Mouse (Mus musculus): ENCODE results near the gene Stk26. TPM values are rescaled to one million over a fixed set of nuclear protein-coding genes. Genes with fewer than 3 reads are reported as not detected.

The Stk26 gene
- total RNA-seq (2021) = 2.2 and 2.3 TPM in 2 replicates
- long read RNA-seq, partial matches to known transcripts = 0 of 1 reads
- long read RNA-seq, other reads (novel, unspliced or antisense) = 0 of 1 reads

GRCm38 (mm10) chrX:50840847-50841560, at the start of gene Stk26:
Stk26 (plus strand) TSS chrX:50841047.
- peak; percentile 67 for DNase-seq

GRCm38 (mm10) chrX:50793005-50793680, 47.7 kb upstream of the Stk26 start:
- DNase-seq = no peak

GRCm38 (mm10) chrX:50797798-50798197, 43.0 kb upstream of the Stk26 start:
- DNase-seq = no peak

- no peak for DNase-seq
Observed at GRCm38 (mm10) chrX:50798571-50798970, 42.3 kb upstream of the Stk26 start.

GRCm38 (mm10) chrX:50799656-50800188, 41.1 kb upstream of the Stk26 start:
- DNase-seq = no peak

GRCm38 (mm10) chrX:50805654-50806053, 35.2 kb upstream of the Stk26 start:
- no peak for DNase-seq

GRCm38 (mm10) chrX:50823856-50824255, 17.0 kb upstream of the Stk26 start:
- peak; percentile 1 for DNase-seq

GRCm38 (mm10) chrX:50835592-50835991, 5.3 kb upstream of the Stk26 start:
- DNase-seq = no peak

GRCm38 (mm10) chrX:50836029-50836691, 4.7 kb upstream of the Stk26 start:
- DNase-seq = no peak

GRCm38 (mm10) chrX:50841587-50841986, 740 bp downstream of the Stk26 start:
- peak; percentile 10 for DNase-seq

GRCm38 (mm10) chrX:50842046-50842445, 1.2 kb downstream of the Stk26 start:
- no peak for DNase-seq

GRCm38 (mm10) chrX:50850428-50851184, 9.8 kb downstream of the Stk26 start:
- DNase-seq = no peak

GRCm38 (mm10) chrX:50863771-50864170, 22.9 kb downstream of the Stk26 start:
- no peak for DNase-seq

- DNase-seq = no peak
Observed at GRCm38 (mm10) chrX:50864734-50865133, 23.9 kb downstream of the Stk26 start.

GRCm38 (mm10) chrX:50874246-50875002, 33.6 kb downstream of the Stk26 start:
- no peak for DNase-seq

GRCm38 (mm10) chrX:50887999-50888398, 47.2 kb downstream of the Stk26 start:
- no peak for DNase-seq

GRCm38 (mm10) chrX:50903497-50903896, 62.6 kb downstream of the Stk26 start:
- DNase-seq = no peak

- DNase-seq = no peak
Observed at GRCm38 (mm10) chrX:50909915-50910314, 69.1 kb downstream of the Stk26 start.

GRCm38 (mm10) chrX:50917389-50917788, 76.5 kb downstream of the Stk26 start:
- no peak for DNase-seq

- DNase-seq = no peak
Observed at GRCm38 (mm10) chrX:50918754-50919153, 77.9 kb downstream of the Stk26 start.

GRCm38 (mm10) chrX:50924629-50925364, 84.0 kb downstream of the Stk26 start:
- no peak for DNase-seq
